Comparison of ENCODE assay signal across 8 mouse cellular contexts in the genomic region with DNA sequence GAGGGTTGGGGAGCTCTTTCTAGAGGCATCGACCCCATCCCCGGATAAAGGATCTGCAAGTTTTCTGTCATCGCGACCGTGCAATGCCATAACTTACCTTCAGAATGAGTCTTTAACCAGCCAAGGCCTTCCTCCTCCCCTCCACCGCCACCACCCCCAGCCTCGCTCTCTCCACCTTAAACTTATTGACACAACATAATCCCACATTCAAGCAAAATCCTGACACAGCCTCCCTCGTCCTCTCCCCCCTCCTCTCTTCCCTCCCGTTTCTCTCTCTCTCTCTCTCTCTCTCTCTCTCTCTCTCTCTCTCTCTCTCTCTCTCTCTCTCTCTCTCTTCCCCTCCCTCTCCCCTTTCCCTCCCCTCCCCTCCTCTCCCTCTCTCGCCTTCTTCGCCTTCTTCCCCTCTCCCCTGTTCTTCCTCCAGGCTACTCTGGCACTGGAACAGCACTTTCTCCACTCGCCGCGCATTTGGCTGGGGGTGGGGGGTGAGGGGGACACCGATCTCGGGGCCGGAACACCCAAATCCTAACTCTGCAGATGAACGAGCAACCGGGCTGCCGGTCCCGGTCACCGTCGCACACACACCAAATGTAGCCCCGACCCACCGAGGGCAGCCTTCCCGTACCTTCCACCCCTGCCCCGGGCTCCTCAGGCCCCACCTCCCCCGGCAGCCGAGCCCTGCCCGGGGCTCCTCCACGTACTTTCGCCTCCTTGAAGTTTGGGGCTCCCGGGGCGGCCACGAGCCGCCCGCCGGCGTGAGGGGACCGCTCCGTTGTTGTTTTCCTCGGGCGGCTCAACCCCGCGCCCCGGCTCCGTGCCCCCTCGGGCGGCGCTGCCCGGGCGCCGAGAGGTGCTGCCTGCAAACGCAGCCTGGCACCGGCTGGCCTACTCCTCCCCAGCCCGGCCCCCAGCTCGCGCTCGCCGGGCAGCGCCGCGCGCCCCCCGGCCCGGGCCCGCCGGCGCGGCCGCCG. TPM values are rescaled to one million over a fixed set of nuclear protein-coding genes. Genes with fewer than 3 reads are reported as not detected.
A peak's percentile ranks its signal among the peaks of the same experiment; 100 is the strongest.
DNase-seq lines count a peak whose midpoint lies in the region; ATAC-seq and TF ChIP-seq lines count a peak whose summit lies in the region.

No protein-coding gene starts in this region.

- peaks cover 2% of the 10 kb centered on the region; the same call in 1 of the 2 replicates for H3K4me1 ChIP-seq in heart, adult 2 months (ENCODE audit: control insufficient read depth, insufficient read depth, low read length)
- 0 out of 2 replicates have a peak, but pooled peaks cover 3% of the 10 kb centered on the region for H3K4me1 ChIP-seq in kidney, adult 2 months (ENCODE audit: control insufficient read depth, insufficient read depth, low read length)
- H3K4me1 ChIP-seq in liver, embryonic 11.5 days (replicated peaks; ENCODE audit: control insufficient read depth, insufficient read depth, low read length) = peaks cover 5% of the 10 kb centered on the region; the same call in 1 of the 2 replicates

- peak overlapping the region; percentile 95 for H3K4me3 ChIP-seq in heart, adult 2 months
- peak overlapping the region; percentile 77 for H3K4me3 ChIP-seq in kidney, adult 2 months (ENCODE audit: insufficient read depth, low read depth, low read length)
- H3K4me3 ChIP-seq in liver, embryonic 11.5 days (ENCODE audit: low read depth, low read length) = peak overlapping the region; percentile 95

- ATAC-seq in liver, embryonic 11.5 days (replicated peaks; ENCODE audit: low FRiP score) = peak; percentile 57
- peak; percentile 4; the same call in 1 of the 2 replicates for ATAC-seq in monocyte, adult 5-6 weeks (replicated peaks; ENCODE audit: insufficient number of reproducible peaks, low FRiP score, low TSS enrichment, poor library complexity, severe bottlenecking)

- TF ChIP-seq CTCF in heart, adult 2 months (IDR thresholded peaks at IDR 0.05) = no peak
- no peak for TF ChIP-seq CTCF in kidney, adult 2 months (conservative IDR thresholded peaks at IDR 0.05; ENCODE audit: insufficient read depth, insufficient read length, low read depth, low read length)

- TF ChIP-seq EP300 in heart, adult 2 months (IDR thresholded peaks at IDR 0.05; ENCODE audit: insufficient read depth, low read depth, low read length) = no peak

- H3K9ac ChIP-seq in heart, adult 2 months (ENCODE audit: low read depth, low read length) = peak overlapping the region; percentile 66
- peak overlapping the region; percentile 94 for H3K9ac ChIP-seq in liver, embryonic 11.5 days (ENCODE audit: low read depth, low read length)

- DNase-seq in 416B (ENCODE audit: low read depth) = peak; percentile 79
- DNase-seq in adrenal gland, adult 2 months = peak; percentile 85
- DNase-seq in embryo, embryonic 9.5 days (ENCODE audit: extremely low spot score) = peak; percentile 75
- peak; percentile 78 to 79 for DNase-seq in heart, adult 2 months
- DNase-seq in kidney, adult 2 months = peak; percentile 67
- DNase-seq in liver, embryonic 11.5 days (ENCODE audit: low spot score) = peak; percentile 74
- peak; percentile 51 to 81 for DNase-seq in spleen, postnatal 4 days (ENCODE audit: low spot score in 2 of 2)

- under 1% methylated on average over 70 of the region's 72 CpGs for WGBS in heart, adult 2 months
- 2% methylated on average over 72 of the region's 72 CpGs for WGBS in kidney, adult 2 months
- WGBS in liver, embryonic 11.5 days = under 1% methylated on average over 72 of the region's 72 CpGs

- H3K79me2 ChIP-seq in heart, adult 2 months (replicated peaks; ENCODE audit: control insufficient read depth, insufficient read depth, low read length) = no peaks in the 10 kb centered on the region

- intact Hi-C loops in heart, adult 2 months (cut with DNase I) = loop anchor here (5.0 kb wide), 1 partner anchor 49 kb away; no protein-coding TSS in a partner anchor

- no peak for TF ChIP-seq POLR2A in heart, adult 2 months (IDR thresholded peaks at IDR 0.05; ENCODE audit: insufficient read depth, low read depth, low read length)
- no peak for TF ChIP-seq POLR2A in kidney, adult 2 months (IDR thresholded peaks at IDR 0.05; ENCODE audit: low read depth, low read length)

- H3K9me3 ChIP-seq in liver, embryonic 11.5 days (ENCODE audit: control insufficient read depth, low read length) = no peaks in the 10 kb centered on the region

- peak overlapping the region; percentile 99 for H3K4me2 ChIP-seq in liver, embryonic 11.5 days

- no peaks in the 10 kb centered on the region for H3K27me3 ChIP-seq in heart, adult 2 months (ENCODE audit: control insufficient read depth, insufficient read depth, low read length)
- no peaks in the 10 kb centered on the region for H3K27me3 ChIP-seq in kidney, adult 2 months (replicated peaks; ENCODE audit: control insufficient read depth, insufficient read depth, low read length)
- H3K27me3 ChIP-seq in liver, embryonic 11.5 days (replicated peaks; ENCODE audit: control insufficient read depth, insufficient read depth, low read length) = no peaks in the 10 kb centered on the region

- H3K27ac ChIP-seq in heart, adult 2 months = peak overlapping the region; percentile 95
- H3K27ac ChIP-seq in kidney, adult 2 months (ENCODE audit: insufficient read depth, low read depth, low read length) = peak overlapping the region; percentile 70
- H3K27ac ChIP-seq in liver, embryonic 11.5 days (ENCODE audit: low read depth, low read length) = peak overlapping the region; percentile 98

- H3K36me3 ChIP-seq in heart, adult 2 months (ENCODE audit: control insufficient read depth, insufficient read depth, low read length) = no peaks in the 10 kb centered on the region
- peaks cover 2% of the 10 kb centered on the region; the same call in 1 of the 2 replicates for H3K36me3 ChIP-seq in kidney, adult 2 months (ENCODE audit: control insufficient read depth, insufficient read depth, low read length)
- H3K36me3 ChIP-seq in liver, embryonic 11.5 days (ENCODE audit: control insufficient read depth, insufficient read depth, low read length) = no peaks in the 10 kb centered on the region

RNA-seq across cellular contexts. Expression of gene Bbx, which starts 0.9 kb away (rescaled TPM):
- total RNA-seq in adrenal gland, adult 2 months (2021) = 10 to 100 TPM; 33.1 to 34.3 TPM
- 5.8 and 8.4 TPM in 2 replicates for polyA plus RNA-seq in adrenal gland, adult 2 months (2012; rRNA removed)
- 10 to 100 TPM; 13.4 to 14.7 TPM for total RNA-seq in heart, adult 2 months (2021)
- polyA plus RNA-seq in heart, adult 2 months (2012; rRNA removed) = 3.6 and 7.4 TPM in 2 replicates
- polyA plus RNA-seq in kidney, adult 2 months (2012; rRNA removed) = 7.4 and 8.2 TPM in 2 replicates
- polyA plus RNA-seq in liver, embryonic 11.5 days (2014; fragmentation: Nextera tagmentation; extraction: Ambion mirVana) = 19.2 and 19.6 TPM in 2 replicates
- total RNA-seq in monocyte, adult 5-6 weeks (2017) = 30.7 to 54.8 TPM (median 39.8 TPM) in 3 replicates

Comparison
In these comparisons a context has a peak if more than half of its experiments do, and no peak if none do; other contexts are left out.
1. Peak in every context shown above with its lines: DNase-seq, ATAC-seq, H3K4me3 ChIP-seq and H3K27ac ChIP-seq.